Mouse (Mus musculus) CH12.LX (cell line): ENCODE measurements around the gene Ccpg1. TPM values are rescaled to one million over a fixed set of nuclear protein-coding genes. Genes with fewer than 3 reads are reported as not detected.

ENCODE experiments used
- DNase-seq: peaks from one replicate; pipeline ENCODE4 v3.0.0-alpha.2; 2013; ENCODE audit errors: extremely low read depth
- H3K27ac ChIP-seq: 2 replicates; pipeline ENCODE4 v1.5.1; 2012; ENCODE audit warnings: low read depth, mild to moderate bottlenecking, control low read depth, moderate library complexity; ENCODE audit not compliant: insufficient read depth
- H3K27me3 ChIP-seq: replicated peaks from 2 replicates; pipeline ENCODE3; 2012; ENCODE audit warnings: inconsistent platforms
- H3K36me3 ChIP-seq, 2 experiments: replicated peaks in 1 of 2; 2 replicates each; pipeline versions ENCODE3 to v1.6.1; 2012; ENCODE audit warnings: inconsistent platforms in 1 of 2, low read length in 1 of 2, mild to moderate bottlenecking in 1 of 2, mixed read lengths in 1 of 2, moderate library complexity in 1 of 2; ENCODE audit not compliant: control insufficient read depth in 1 of 2, insufficient read depth in 1 of 2
- H3K4me1 ChIP-seq, 2 experiments: 2 replicates each; pipeline ENCODE4 v1.6.1; 2012; ENCODE audit warnings: inconsistent platforms in 1 of 2, moderate library complexity in 1 of 2; ENCODE audit not compliant: insufficient read depth in 2 of 2, control insufficient read depth in 1 of 2
- H3K4me2 ChIP-seq: 2 replicates; pipeline ENCODE4 v1.6.1; 2012; ENCODE audit warnings: low read depth, mild to moderate bottlenecking, control low read depth; ENCODE audit not compliant: poor library complexity, insufficient read depth, severe bottlenecking
- H3K4me3 ChIP-seq, 3 experiments: fragments of 150-350 bp in 1 of 3; sonication (generic) in 1 of 3; replicated peaks in 1 of 3; 2 replicates each; pipeline versions ENCODE3 to v1.5.1; 2011 to 2012; ENCODE audit warnings: low read depth in 2 of 3, low read length in 2 of 3, mild to moderate bottlenecking in 2 of 3, moderate library complexity in 2 of 3, control low read depth in 1 of 3, improper control_type of control experiment in 1 of 3, inconsistent platforms in 1 of 3, mixed read lengths in 1 of 3; ENCODE audit not compliant: poor library complexity in 1 of 3
- H3K79me2 ChIP-seq: replicated peaks from 2 replicates; pipeline ENCODE4 v1.6.1; 2012; ENCODE audit warnings: mild to moderate bottlenecking, moderate library complexity; ENCODE audit not compliant: control insufficient read depth, poor library complexity, insufficient read depth, severe bottlenecking; ENCODE audit errors: extremely low read depth
- H3K9ac ChIP-seq: 2 replicates; pipeline ENCODE4 v1.6.1; 2012; ENCODE audit warnings: low read depth, mild to moderate bottlenecking, control low read depth, moderate library complexity; ENCODE audit not compliant: insufficient read depth
- H3K9me3 ChIP-seq: replicated peaks from 2 replicates; pipeline ENCODE3; 2012; ENCODE audit warnings: low read length, inconsistent platforms, mixed read lengths
- BHLHE40 ChIP-seq: IDR thresholded peaks from 2 replicates; pipeline ENCODE4 v1.6.1; 2011; ENCODE audit warnings: mild to moderate bottlenecking, low read depth, low read length, improper control_type of control experiment
- CTCF ChIP-seq, 2 experiments: IDR thresholded peaks in 1 of 2; conservative IDR thresholded peaks in 1 of 2; 2 replicates each; pipeline ENCODE4 v1.5.1; 2011 to 2012; ENCODE audit warnings: low read depth in 2 of 2, low read length in 2 of 2, improper control_type of control experiment in 1 of 2, inconsistent platforms in 1 of 2, mild to moderate bottlenecking in 1 of 2, moderate library complexity in 1 of 2
- ETS1 ChIP-seq: conservative IDR thresholded peaks from 2 replicates; pipeline ENCODE4 v1.6.1; 2012; ENCODE audit warnings: low read depth, mild to moderate bottlenecking, inconsistent platforms, low read length, improper control_type of control experiment, moderate library complexity
- GABPA ChIP-seq: IDR thresholded peaks from 2 replicates; pipeline ENCODE4 v1.6.1; 2012; ENCODE audit warnings: low read depth, low read length, improper control_type of control experiment, inconsistent platforms; ENCODE audit not compliant: insufficient replicate concordance
- HCFC1 ChIP-seq: IDR thresholded peaks from 2 replicates; pipeline ENCODE4 v1.6.1; 2012; ENCODE audit warnings: low read depth, mild to moderate bottlenecking, inconsistent platforms, low read length, improper control_type of control experiment
- IRF4 ChIP-seq: IDR thresholded peaks from 2 replicates; pipeline ENCODE4 v1.6.1; 2014; ENCODE audit warnings: low read depth, mild to moderate bottlenecking, inconsistent platforms, low read length, improper control_type of control experiment
- JUND ChIP-seq: conservative IDR thresholded peaks from 2 replicates; pipeline ENCODE4 v1.6.1; 2011; ENCODE audit warnings: low read depth, low read length, improper control_type of control experiment
- KAT2A ChIP-seq: IDR thresholded peaks from 2 replicates; pipeline ENCODE4 v1.6.1; 2012; ENCODE audit warnings: low read length, improper control_type of control experiment, inconsistent platforms; ENCODE audit not compliant: insufficient replicate concordance
- MAX ChIP-seq: IDR thresholded peaks from 2 replicates; pipeline ENCODE4 v1.6.1; 2011; ENCODE audit warnings: low read length, improper control_type of control experiment
- MXI1 ChIP-seq: IDR thresholded peaks from 2 replicates; pipeline ENCODE4 v1.6.1; 2011; ENCODE audit warnings: mild to moderate bottlenecking, low read depth, low read length, improper control_type of control experiment
- NELFE ChIP-seq: IDR thresholded peaks from 2 replicates; pipeline ENCODE4 v1.6.1; 2011; ENCODE audit warnings: low read depth, low read length, improper control_type of control experiment
- PAX5 ChIP-seq: IDR thresholded peaks from 2 replicates; pipeline ENCODE4 v1.6.1; 2012; ENCODE audit warnings: low read length, inconsistent platforms, mixed read lengths
- POLR2A ChIP-seq: IDR thresholded peaks from 2 replicates; pipeline ENCODE4 v1.6.1; 2011; ENCODE audit warnings: low read depth, mild to moderate bottlenecking, improper control_type of control experiment, low read length
- POLR2AphosphoS2 ChIP-seq: IDR thresholded peaks from 2 replicates; pipeline ENCODE4 v1.6.1; 2011; ENCODE audit warnings: low read depth, low read length, improper control_type of control experiment
- RAD21 ChIP-seq: IDR thresholded peaks from 2 replicates; pipeline ENCODE4 v1.6.1; 2011; ENCODE audit warnings: low read depth, mild to moderate bottlenecking, low read length, improper control_type of control experiment, moderate library complexity
- RCOR1 ChIP-seq: conservative IDR thresholded peaks from 2 replicates; pipeline ENCODE4 v1.6.1; 2012; ENCODE audit warnings: low read depth, mild to moderate bottlenecking, inconsistent platforms, low read length, improper control_type of control experiment
- UBTF ChIP-seq: IDR thresholded peaks from 2 replicates; pipeline ENCODE4 v1.6.1; 2012; ENCODE audit warnings: low read depth, mild to moderate bottlenecking, inconsistent platforms, low read length, improper control_type of control experiment, moderate library complexity
- USF1 ChIP-seq: IDR thresholded peaks from 2 replicates; pipeline ENCODE4 v1.6.1; 2014; ENCODE audit warnings: low read depth, mild to moderate bottlenecking, inconsistent platforms, low read length, improper control_type of control experiment
- USF2 ChIP-seq: conservative IDR thresholded peaks from 2 replicates; pipeline ENCODE4 v1.6.1; 2011; ENCODE audit warnings: low read depth, low read length, improper control_type of control experiment
- ZC3H11A ChIP-seq: IDR thresholded peaks from 2 replicates; pipeline ENCODE4 v1.6.1; 2012; ENCODE audit warnings: low read depth, mild to moderate bottlenecking, inconsistent platforms, low read length, improper control_type of control experiment
- ZMIZ1 ChIP-seq: IDR thresholded peaks from 2 replicates; pipeline ENCODE4 v1.6.1; 2012; ENCODE audit warnings: low read depth, mild to moderate bottlenecking, inconsistent platforms, low read length, improper control_type of control experiment
- ZNF384 ChIP-seq: IDR thresholded peaks from 2 replicates; pipeline ENCODE4 v1.6.1; 2012; ENCODE audit warnings: low read depth, low read length, improper control_type of control experiment, inconsistent platforms
- dilution Hi-C: fragments of 300-500 bp; cut with MboI; formaldehyde crosslinking; loops from 2 replicates; pipeline ENCODE4 v1.14.3; 2020; ENCODE audit warnings: low sequenced_read_pairs; ENCODE audit not compliant: extremely low pct_unique_long_range_greater_than_20kb, extremely low pct_ligation_motif_present
- in situ Hi-C: fragments of 300-500 bp; cut with MboI; formaldehyde crosslinking; loops from 3 replicates; pipeline ENCODE4 v1.14.3; 2019; ENCODE audit warnings: low sequenced_read_pairs, low pct_ligation_motif_present, low pct_unique_long_range_greater_than_20kb, mixed read lengths
- polyA plus RNA-seq: library from polyadenylated mRNA; unstranded; fragments of >175 nt; gene quantifications from 2 replicates; pipeline ENCODE4 v1.2.1, GENCODE M21; 2012; ENCODE audit warnings: low read depth; ENCODE audit not compliant: insufficient read length
- total RNA-seq, 2 experiments: library from RNA; depleted of rRNA; stranded (reverse); fragments of 300-350 nt in 1 of 2; fragments of >200 nt in 1 of 2; gene quantifications; 2 replicates each; pipeline ENCODE4 v1.2.3; 2012 to 2014

The Ccpg1 gene
- total and polyA plus RNA-seq, 3 experiments, result 5.2 to 18.3 (median 6.2) TPM

GRCm38 (mm10) chr9:73055441-73055911 lies 70.2 kb downstream of the Ccpg1 start:
- Histone ChIP-seq H3K9ac (no peak overlapping the region), H3K9me3 (no peaks in the 10 kb centered on the region), H3K4me2 (no peak overlapping the region), H3K36me3 (peaks cover 0 to 25% of the 10 kb centered on the region in 2 experiments), H3K27me3 (no peaks in the 10 kb centered on the region), H3K79me2 (no peaks in the 10 kb centered on the region), H3K4me3 (no peak overlapping the region), H3K27ac (no peak overlapping the region; the same call in 1 of the 2 replicates), H3K4me1 (peaks cover 3 to 65% of the 10 kb centered on the region in 2 experiments; a peak in 3 of 4 replicates)
- in situ Hi-C loops, result no loop called here
- no peak for DNase-seq
- TF ChIP-seq ZC3H11A (no peak), MXI1 (0 out of 2 replicates have a peak, but pooled peaks have one; percentile 20)
- dilution Hi-C loops, result no loop called here

- DNase-seq, result no peak
- Histone ChIP-seq H3K4me3 (no peak overlapping the region), H3K4me1 (peaks cover 3 to 46% of the 10 kb centered on the region in 2 experiments; a peak in 3 of 4 replicates), H3K79me2 (no peaks in the 10 kb centered on the region), H3K27me3 (no peaks in the 10 kb centered on the region), H3K36me3 (peaks cover 0 to 26% of the 10 kb centered on the region in 2 experiments), H3K27ac (no peak overlapping the region), H3K9me3 (no peaks in the 10 kb centered on the region), H3K9ac (no peak overlapping the region), H3K4me2 (no peak overlapping the region)
- dilution Hi-C loops (no loop called here), in situ Hi-C loops (no loop called here)
- TF ChIP-seq NELFE, result no peak
- TF ChIP-seq ZNF384, result no peak
- no peak for TF ChIP-seq GABPA
- no peak for TF ChIP-seq USF2
- no peak for TF ChIP-seq CTCF (conservative IDR thresholded peaks at IDR 0.05 in 1 of 2, IDR thresholded peaks at IDR 0.05 in 1 of 2; ENCODE audit: low read depth in 2 of 2, low read length in 2 of 2)
- no peak for TF ChIP-seq KAT2A
- TF ChIP-seq UBTF, result no peak
- TF ChIP-seq USF1, result no peak
- no peak for TF ChIP-seq POLR2AphosphoS2
- no peak for TF ChIP-seq RCOR1
- no peak for TF ChIP-seq POLR2A
- TF ChIP-seq MAX, result no peak
- TF ChIP-seq BHLHE40, result no peak
- TF ChIP-seq IRF4, result no peak
- no peak for TF ChIP-seq ZMIZ1
- no peak for TF ChIP-seq HCFC1
- TF ChIP-seq ETS1, result no peak
- TF ChIP-seq PAX5, result no peak
- TF ChIP-seq JUND, result no peak
- TF ChIP-seq RAD21, result no peak
Measured at GRCm38 (mm10) chr9:73059224-73059623, 74.0 kb downstream of the Ccpg1 start.
